Mouse (Mus musculus) brain, embryonic 18.5 days (tissue): ENCODE measurements around the gene Pou2af1.

ENCODE experiments used
- DNase-seq: peaks from one replicate; pipeline ENCODE4 v3.0.0-alpha.2; 2012; ENCODE audit warnings: low read depth, low spot score

Pou2af1 gene

DNA sequence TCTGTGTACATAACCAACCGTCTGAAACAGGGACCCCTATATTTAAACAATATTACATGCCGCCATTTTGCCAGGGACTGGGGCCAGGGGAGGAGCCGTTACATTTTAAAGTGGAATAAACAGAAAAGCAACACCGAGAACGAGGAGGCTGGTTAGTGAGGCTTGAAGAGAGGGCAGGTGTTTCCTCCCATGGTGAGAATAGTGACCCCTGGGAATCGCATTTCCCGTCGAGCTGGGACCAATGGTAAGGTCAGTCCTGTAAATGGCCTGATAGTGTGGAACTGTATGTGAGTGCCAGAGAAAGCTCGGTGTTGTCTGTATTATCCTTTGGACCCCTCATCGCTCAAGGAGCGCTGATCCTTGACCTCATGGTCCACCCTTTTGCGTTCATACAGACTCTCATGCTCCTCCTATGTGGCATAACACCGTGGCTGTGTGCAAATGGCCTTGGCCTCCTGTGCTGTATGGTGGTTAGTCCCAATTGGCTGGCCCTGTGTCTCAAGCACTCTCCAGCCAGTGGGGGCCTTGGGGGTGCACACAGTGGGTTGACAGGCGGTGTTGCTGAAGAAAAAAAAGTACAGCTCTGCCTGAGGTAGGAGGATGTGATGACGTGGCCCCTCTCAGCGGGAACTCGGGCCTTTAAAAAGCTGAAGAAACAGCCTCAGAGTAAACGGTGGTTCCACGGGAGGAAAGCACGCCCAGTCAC is at the start of gene Pou2af1:
Pou2af1 (plus strand) TSS at position 686 of the 706 bp plus-strand sequence.
- DNase-seq, result no peak

GRCm38 (mm10) chr9:51163989-51164388 is 49.5 kb upstream of the Pou2af1 start:
- no peak for DNase-seq

GRCm38 (mm10) chr9:51165312-51166180 is 48.0 kb upstream of the Pou2af1 start, which contains the start of gene Gm32742:
Gene Gm32742, minus strand, starts transcription at chr9:51165517.
- no peak for DNase-seq

DNA sequence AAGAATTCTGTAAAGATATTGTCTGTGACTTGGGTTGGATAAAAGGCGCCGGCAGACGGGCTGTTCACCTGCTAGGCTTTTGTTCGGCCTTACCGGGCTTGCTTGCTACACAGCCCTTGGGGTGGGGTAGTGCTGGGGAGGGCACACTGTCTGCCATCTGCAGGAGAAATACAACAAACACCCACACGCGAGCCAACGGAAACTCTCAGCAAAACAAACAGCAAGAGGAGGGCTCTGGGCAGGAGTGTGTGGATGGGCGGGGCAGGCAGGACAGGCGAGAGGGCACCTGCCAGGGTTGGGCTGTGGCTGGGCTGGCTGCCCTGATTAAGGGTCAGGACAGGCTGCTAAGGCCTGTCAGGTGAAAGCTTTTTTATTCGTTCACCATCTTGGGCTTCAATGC is 45.6 kb upstream of the Pou2af1 start:
- DNase-seq, result no peak

- DNase-seq, result no peak
These were observed 44.8 kb upstream of the Pou2af1 start for GRCm38 (mm10) chr9:51168698-51169097.

DNA sequence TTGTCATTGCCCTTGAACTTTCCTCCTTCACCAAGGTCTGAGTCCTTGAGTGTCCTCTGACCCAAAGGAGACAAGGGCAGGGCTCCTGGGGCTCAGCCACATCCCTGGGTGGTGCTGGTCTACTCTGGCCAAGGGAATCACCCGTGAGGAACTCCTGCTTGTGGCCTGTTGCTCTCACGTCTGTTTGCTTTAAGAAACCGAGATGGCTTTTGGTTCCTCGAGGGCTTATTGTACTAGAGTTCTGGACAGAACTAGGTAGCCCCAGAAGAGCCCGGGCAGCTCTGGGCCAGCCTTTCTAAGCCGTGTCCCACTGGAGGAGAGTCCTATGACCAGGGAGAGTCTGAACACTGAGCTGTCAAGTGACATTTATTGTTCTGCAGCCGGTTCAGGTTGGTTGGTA is 44.4 kb upstream of the Pou2af1 start:
- no peak for DNase-seq

DNA sequence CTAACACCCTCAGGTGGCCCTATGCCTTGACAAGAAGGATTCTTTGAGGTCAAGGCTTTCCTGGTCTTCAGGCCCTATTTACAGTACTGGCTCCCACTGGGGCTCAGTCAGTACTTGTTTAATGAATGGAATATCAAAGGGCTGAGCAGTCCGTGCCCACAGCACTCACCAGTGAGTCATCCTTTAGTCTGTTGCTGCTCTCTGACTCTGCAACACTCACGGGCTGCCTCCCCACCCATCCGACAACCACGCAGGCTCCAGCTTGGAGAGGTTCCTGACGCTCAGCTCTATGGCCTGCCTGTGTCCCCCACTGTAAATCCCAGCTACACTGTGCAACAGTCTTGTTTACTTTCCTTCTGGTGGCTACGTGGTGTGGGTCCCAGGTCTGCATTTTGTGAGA is 43.2 kb upstream of the Pou2af1 start:
- no peak for DNase-seq

GRCm38 (mm10) chr9:51174890-51175464 is 38.5 kb upstream of the Pou2af1 start:
- DNase-seq, result no peak

DNA sequence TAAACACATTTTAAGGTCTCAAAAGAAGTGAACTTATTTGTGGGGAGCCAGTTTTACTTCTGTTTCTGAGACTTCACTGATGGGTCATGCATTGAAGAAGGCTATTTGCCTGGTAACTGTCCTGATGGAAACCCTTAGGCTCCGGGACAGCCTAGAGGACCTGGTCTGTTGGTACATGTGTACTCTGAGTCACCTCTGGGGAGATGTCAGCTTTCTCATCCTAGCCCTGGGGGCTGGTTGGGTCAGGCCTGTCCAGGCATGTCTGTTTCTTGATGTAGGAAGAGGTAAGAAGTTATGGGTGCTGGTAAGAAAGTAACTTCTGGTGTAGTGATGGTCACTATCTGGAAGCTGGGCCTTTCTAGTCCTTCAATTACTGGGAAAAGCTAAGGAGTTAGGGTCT is 37.8 kb upstream of the Pou2af1 start:
- DNase-seq, result no peak

DNA sequence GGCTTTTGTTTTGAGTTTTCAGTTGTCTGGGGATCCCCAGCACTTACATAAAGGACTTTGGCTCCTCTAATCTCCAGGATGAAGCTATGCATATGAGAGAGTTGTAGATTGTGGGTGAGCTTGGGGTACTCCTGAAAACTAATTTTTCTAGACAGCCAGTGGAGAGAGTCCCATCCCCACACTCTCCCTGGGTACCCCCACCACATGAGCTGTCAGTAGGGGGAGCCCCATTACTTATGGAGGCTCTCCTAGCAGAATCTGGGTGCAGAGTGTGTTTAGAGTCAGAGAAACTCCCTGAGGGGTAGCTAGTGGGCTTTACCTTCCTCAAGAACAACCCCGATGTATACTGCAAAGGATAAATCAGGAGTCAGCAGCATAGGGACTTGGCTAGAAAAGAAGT is 35.2 kb upstream of the Pou2af1 start:
- no peak for DNase-seq

- peak; percentile 52 for DNase-seq
These were observed 32.9 kb upstream of the Pou2af1 start for GRCm38 (mm10) chr9:51180621-51181020.

DNA sequence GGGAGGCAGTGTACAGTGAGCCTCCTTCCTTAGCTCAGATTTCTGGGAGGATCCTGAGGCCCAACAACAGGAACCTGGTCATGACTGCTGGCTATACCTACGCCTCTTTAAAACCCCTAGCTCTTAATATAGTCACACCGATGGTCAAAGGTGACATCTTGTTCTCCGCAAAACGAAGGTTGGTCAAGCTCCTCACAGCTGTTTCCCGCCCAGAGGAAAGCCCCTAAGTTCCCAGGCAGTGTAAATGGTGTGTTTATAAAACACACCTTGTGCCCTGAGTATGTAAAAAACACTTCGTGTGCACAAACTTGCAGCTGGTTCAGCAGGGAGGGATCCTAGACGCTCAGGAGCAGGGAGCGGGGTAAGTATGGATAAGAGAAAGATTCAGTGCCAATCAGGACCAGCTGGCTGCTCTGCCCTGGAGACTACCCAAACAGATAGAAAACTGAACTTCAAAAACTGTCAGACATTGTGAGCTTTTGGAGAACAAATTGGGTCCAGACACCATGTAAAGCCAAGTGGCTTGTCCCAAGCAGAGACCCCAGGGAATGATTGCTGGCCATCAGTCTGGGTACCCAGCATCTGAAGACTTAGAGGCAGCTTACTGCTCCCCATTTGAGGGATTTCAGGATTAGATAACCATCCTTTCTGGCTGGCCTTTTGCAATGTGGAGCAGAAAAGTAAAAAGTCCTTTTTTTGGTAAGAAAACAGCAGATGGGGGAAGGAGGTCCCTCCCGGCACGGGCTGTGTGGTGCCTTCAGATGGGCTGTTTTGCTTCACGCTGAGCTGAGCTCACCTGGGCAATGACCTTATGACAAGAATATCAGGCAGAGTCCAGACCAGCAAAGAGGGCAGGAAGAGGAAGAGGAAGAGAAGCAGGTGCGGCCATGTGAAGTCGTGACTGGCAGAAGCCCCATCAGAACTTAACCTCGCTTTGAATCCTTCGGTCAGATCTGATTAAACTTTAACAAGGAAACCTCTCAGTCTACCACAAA is 30.5 kb upstream of the Pou2af1 start:
- no peak for DNase-seq

DNA sequence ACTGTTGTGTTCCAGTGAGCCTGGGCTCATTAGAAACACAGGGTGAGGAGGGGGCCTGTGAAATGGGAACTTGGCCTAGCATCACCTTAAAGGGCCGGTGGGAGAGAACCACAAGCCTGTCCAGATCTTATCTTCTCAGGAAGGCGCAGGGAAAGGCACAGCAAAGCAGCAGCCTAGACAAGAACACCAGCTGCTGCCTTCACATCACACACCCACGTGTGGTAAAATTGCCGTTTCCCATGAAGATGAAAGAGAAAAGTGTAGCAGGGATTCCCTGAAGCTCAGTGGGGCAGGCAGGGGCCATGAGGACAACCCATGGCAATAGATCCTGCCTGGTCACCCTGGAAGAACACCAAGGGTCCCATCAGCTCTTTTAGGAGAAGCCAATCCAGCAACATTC is 28.1 kb upstream of the Pou2af1 start:
- DNase-seq, result no peak

DNA sequence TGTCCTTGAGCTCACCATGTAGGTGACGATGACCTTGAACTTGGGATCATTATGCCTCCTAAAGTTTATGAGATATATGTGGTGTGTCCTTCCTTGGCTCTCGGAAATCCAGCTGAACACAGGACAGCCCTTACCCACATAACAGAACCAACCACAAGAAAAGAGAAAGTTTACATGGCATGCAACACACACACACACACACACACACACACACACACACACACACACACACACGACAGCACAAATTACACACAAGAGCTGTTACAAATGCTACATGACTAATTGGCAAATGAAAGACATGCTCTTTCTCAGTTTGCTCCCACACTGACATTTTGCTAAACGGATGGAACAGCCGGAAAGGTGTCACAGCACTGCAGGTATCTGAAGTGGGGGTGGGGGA is 27.6 kb upstream of the Pou2af1 start:
- DNase-seq, result no peak

DNA sequence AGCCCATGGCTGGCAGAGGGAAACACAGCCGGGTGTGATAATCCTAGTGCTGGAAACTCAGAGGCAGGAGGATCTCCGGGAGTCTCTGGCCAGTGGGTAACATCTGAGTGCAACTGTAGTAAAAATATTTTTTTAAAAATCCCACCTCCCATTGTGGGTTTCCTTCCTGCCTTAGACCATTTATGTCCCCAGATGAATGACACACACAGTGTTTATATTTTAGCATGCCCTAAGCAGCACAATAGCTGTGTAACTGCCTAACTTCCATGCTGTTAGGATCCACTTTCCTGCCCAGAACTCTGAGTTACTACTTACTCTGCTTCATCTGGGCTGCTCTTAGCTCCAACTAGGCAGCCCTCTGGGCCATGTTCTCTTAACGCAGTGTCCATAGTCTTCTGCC is 22.9 kb upstream of the Pou2af1 start:
- no peak for DNase-seq

DNA sequence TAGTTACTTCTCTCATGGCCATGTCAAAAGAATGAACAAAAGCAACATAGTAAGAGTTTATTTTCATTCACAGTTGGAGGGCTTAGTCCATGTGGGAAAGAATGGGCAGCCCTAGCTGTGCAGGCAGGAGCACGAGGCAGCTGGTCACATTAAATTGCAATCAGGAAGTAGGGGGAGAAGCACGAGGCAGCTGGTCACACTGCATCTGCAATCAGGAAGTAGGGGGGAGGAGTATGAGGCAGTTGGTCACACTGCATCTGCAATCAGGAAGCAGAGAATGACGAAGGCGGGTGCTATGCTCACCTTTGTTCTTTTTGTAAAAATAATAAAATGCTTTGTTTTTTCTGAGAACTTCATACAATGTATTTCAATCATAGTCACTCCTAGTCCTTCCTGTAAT is 18.7 kb upstream of the Pou2af1 start:
- DNase-seq, result no peak

GRCm38 (mm10) chr9:51208974-51209332 is 4.6 kb upstream of the Pou2af1 start:
- no peak for DNase-seq

DNA sequence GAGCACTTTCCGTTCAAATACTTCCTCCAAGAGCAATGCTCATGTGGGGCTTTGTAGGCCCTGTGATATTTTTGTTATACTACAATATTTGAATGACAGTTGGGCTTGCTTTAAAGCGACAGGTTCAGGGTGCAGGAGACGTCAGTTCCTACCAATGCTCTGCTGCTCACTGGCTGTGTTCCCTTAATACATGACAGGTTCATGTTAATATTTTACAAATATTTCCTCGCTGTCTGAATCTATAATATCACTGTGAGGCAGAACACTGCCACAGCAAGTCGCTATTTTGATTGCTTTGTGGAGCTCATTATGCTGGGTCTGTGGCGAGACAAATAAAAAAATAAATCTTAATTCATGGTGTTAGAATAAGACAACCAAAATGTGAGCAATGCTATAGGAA is 2.3 kb upstream of the Pou2af1 start:
- DNase-seq, result no peak

DNA sequence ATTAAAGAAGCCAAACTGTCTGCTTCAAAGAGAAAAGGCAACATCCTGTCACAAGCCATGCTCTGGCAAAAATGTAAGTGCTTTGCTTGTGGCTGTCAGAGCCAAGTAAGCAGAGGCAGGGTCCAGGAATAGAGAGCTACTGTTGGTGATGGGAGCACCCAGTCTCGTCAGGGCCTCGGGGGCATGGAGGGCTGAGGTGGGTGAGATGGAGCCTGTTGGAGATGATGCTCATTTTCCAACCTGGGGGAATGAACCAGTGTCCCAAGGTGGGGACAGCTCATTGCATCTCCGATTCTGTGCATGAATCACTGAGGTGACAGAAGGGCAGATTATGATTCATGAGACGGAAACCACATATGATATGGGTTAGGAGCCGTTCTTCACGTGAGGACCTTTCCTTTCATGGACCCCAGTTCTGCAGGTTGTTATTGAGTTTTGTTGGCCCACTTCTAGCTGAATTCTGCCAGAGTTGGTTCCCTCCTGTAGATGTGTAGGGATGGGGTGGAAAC is 275 bp downstream of the Pou2af1 start:
- no peak for DNase-seq

DNA sequence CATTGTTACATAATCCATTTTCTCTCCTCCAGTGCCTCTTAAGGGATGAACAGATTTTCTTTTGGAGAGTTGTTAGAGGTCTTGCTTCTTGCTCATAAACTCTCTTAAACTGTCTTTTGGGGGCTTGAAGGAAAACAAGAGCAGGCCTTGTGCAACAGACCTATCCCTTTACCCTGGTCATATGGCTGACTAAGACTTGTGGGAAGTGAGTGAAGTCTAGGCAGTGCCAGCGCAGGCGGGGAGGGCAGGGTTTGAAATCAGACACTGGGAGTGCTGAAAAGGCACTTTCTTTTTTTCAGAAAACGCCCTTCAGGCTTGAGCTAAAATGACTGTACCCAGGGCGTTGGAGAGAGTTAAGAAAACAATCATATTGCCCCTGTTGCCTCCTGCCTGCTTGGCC is 1.8 kb downstream of the Pou2af1 start:
- no peak for DNase-seq

DNA sequence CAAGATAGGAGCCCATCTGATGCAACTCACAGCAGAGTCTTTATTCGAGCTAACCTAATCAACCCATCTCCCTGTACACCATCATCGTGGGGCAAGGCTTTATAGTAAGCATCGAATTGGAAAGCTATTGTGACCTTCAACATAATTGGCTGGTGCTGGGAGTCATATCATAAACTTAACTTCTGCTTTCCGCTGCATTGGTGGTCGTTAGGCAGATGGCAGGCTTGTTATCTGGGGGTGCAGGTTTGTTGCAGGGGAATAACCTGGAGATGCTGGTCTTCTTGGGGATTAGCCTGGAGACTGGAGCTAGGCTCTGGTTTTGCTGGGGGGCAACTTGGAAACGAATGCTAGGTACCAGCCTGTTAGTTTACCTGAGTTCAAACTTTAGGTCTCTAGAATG is 2.4 kb downstream of the Pou2af1 start:
- DNase-seq, result no peak
